Mouse (Mus musculus): ENCODE measurements around the gene Creb3. TPM values are rescaled to one million over a fixed set of nuclear protein-coding genes. Genes with fewer than 3 reads are reported as not detected.

Gene Creb3
- total RNA-seq (2023), result 10 to 100 TPM; 49.0 to 54.9 TPM

GRCm38 (mm10) chr4:43561997-43562768, at the start of gene Creb3, which contains the start of gene Tln1:
TSS of gene Creb3 (plus strand) at chr4:43562332.
TSS of gene Tln1 (minus strand) at chr4:43562691.

GRCm38 (mm10) chr4:43578376-43579204, 16.5 kb downstream of the Creb3 start, which contains the start of the genes Rgp1 and Gba2:
TSS of gene Rgp1 (plus strand) at chr4:43578715.
TSS of gene Gba2 (minus strand) at chr4:43578873.

GRCm38 (mm10) chr4:43584444-43585416, 22.6 kb downstream of the Creb3 start, which contains the start of gene Msmp:
TSS of gene Msmp (minus strand) at chr4:43584494.

Other genes starting within 250 kb of the Creb3 start
- gene Rusc2, start 180.4 kb upstream of the Creb3 start, total RNA-seq (2023), result 1 to 10 TPM; 2.5 to 3.2 TPM
- not detected for gene Fam166b, start 133.2 kb upstream of the Creb3 start, total RNA-seq (2023)
- 1 to 10 TPM; 4.2 to 7.0 TPM for gene Tesk1, start 120.4 kb upstream of the Creb3 start, total RNA-seq (2023)
- gene Cd72, start 107.7 kb upstream of the Creb3 start, total RNA-seq (2023), result 1 to 10 TPM; 3.0 to 5.0 TPM
- gene Sit1, start 78.6 kb upstream of the Creb3 start, total RNA-seq (2023), result not detected
- 1 to 10 TPM; 4.0 to 7.5 TPM for gene Ccdc107, start 69.4 kb upstream of the Creb3 start, total RNA-seq (2023)
- gene Arhgef39, start 62.6 kb upstream of the Creb3 start, total RNA-seq (2023), result 10 to 100 TPM; 27.3 to 36.2 TPM
- 1 to 10 TPM; 1.1 to 1.2 TPM for gene Car9, start 55.4 kb upstream of the Creb3 start, total RNA-seq (2023)
- 1 to 10 TPM; 1.8 TPM for gene Tpm2, start 38.6 kb upstream of the Creb3 start, total RNA-seq (2023)
- 100 to 1,000 TPM; 552 to 557 TPM for gene Tln1, start 359 bp downstream of the Creb3 start, total RNA-seq (2023)
- gene Rgp1, start 16.4 kb downstream of the Creb3 start, total RNA-seq (2023), result 10 to 100 TPM; 50.0 to 56.1 TPM
- 10 to 100 TPM; 30.8 to 30.9 TPM for gene Gba2, start 16.5 kb downstream of the Creb3 start, total RNA-seq (2023)
- not detected for gene Msmp, start 22.2 kb downstream of the Creb3 start, total RNA-seq (2023)
- under 1 TPM; 0.26 to 0.42 TPM for gene Npr2, start 69.6 kb downstream of the Creb3 start, total RNA-seq (2023)
- not detected for gene Spag8, start 91.3 kb downstream of the Creb3 start, total RNA-seq (2023)
- gene Hint2, start 94.1 kb downstream of the Creb3 start, total RNA-seq (2023), result 10 to 100 TPM; 12.7 to 17.6 TPM
- gene Tmem8b, start 106.6 kb downstream of the Creb3 start, total RNA-seq (2023), result under 1 TPM; 0.31 to 0.57 TPM
- gene Fam221b, start 106.8 kb downstream of the Creb3 start, total RNA-seq (2023), result under 1 TPM in 1 of 2 experiments, not detected in 1; 0.09 TPM
- gene Olfr70, start 138.5 kb downstream of the Creb3 start, total RNA-seq (2023), result not detected
- not detected for gene Olfr71, start 147.9 kb downstream of the Creb3 start, total RNA-seq (2023)
- gene Hrct1, start 164.9 kb downstream of the Creb3 start, total RNA-seq (2023), result not detected
- gene Spaar, start 167.7 kb downstream of the Creb3 start, total RNA-seq (2023), result not detected
- not detected for gene Olfr159, start 208.7 kb downstream of the Creb3 start, total RNA-seq (2023)